Mouse (Mus musculus) E14TG2a.4 (cell line): Measurements from ENCODE around the gene Hspg2.

Experiments used
- H3K27me3 ChIP-seq: 2 replicates; pipeline ENCODE4 v1.6.1; 2014; ENCODE audit warnings: low read length, control low read depth; ENCODE audit not compliant: insufficient read depth
- H3K36me3 ChIP-seq: 2 replicates; pipeline ENCODE4 v1.6.1; 2014; ENCODE audit warnings: low read length, control low read depth; ENCODE audit not compliant: insufficient read depth
- H3K4me1 ChIP-seq: replicated peaks from 2 replicates; pipeline ENCODE4 v1.6.1; 2014; ENCODE audit warnings: low read depth, low read length, control low read depth
- H3K4me3 ChIP-seq: replicated peaks from 2 replicates; pipeline ENCODE4 v1.5.1; 2014; ENCODE audit warnings: mild to moderate bottlenecking, low read length
- H3K9me3 ChIP-seq: 2 replicates; pipeline ENCODE4 v1.6.1; 2014; ENCODE audit warnings: low read length, control low read depth
- CTCF ChIP-seq: conservative IDR thresholded peaks from 2 replicates; pipeline ENCODE4 v1.5.1; 2014; ENCODE audit warnings: low read length
- NANOG ChIP-seq: IDR thresholded peaks from 2 replicates; pipeline ENCODE4 v1.6.1; 2014; ENCODE audit warnings: borderline replicate concordance, low read length, mixed read lengths
- POU5F1 ChIP-seq: IDR thresholded peaks from 2 replicates; pipeline ENCODE4 v1.6.1; 2014; ENCODE audit warnings: low read length, borderline replicate concordance

Gene Hspg2

DNA sequence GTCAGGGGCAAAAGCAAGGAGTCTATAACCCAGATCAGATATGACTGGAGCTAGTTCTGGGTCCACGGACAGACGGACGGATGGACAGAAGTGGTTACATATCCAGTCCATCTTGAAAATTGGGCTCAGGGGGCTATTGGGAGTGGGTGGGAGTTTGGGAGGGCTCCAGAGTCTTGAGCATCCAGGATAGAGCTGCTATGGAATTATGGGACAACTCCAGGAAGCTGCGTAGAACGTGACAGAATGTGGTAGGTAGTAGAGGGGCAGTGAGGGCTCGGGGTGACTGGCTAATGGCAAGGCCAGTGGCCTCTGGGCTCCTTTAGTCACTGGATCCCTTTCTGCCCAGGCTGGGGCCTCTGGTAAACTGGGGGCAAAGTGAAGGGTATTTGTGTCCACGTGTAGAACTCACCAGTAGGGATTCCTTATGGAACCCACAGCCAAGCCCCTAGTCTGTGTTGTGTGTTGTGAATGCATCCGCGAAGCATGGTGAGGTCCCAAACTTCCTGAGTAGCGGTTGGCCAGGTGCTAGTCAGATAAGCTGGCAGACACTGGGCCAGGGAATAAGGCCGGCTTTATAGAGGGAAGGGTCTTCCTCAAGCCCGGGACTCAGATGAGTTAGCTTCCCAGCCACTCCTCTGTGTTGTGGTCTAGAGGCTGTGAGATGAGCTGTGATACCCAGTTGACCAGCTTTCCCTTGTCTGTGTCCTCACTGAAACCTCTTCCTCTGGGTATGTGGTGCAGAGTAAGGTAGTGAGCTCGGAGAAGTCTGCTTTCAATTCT is 6.9 kb downstream of the Hspg2 start:
- H3K27me3 ChIP-seq = no peaks in the 10 kb centered on the region
- no peaks in the 10 kb centered on the region for H3K9me3 ChIP-seq
- peak overlapping the region; percentile 71 for H3K4me3 ChIP-seq
- TF ChIP-seq CTCF (no peak), POU5F1 (no peak), NANOG (no peak)
- H3K36me3 ChIP-seq = peaks cover 41% of the 10 kb centered on the region
- H3K4me1 ChIP-seq = peaks cover 100% of the 10 kb centered on the region

DNA sequence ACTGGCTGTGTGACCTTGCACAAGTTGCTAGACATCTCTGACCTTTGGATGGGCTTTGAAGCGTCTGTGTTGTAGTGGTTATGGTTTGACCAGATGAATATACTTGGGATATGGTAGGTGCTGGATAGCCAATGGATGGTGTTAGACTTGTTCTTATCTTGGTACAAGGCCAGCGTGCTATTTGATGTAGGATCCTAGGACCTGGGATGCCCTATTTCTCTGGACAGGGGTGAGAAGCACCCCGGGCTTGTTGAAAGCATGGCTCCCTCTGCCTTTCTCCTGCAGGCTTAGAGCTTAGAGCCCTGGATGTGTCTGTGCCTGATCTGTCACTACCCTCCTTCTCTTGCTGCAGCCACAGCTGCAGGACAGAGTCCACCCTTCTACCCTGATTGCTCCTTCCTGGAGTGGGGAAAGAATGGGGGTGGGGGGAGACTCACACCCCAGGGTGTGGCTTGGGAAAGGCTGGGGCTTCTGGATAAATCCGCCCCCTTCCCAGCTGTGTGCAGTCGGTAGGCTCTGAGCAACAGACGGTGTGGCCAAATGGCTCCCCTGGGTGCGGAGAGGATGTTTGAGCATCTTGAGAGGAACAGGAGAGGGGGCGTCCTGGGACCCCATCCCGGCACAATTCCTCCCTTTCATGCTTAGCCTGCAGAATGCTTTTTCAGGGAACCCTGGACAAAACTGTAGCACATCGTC is 7.6 kb downstream of the Hspg2 start:
- no peaks in the 10 kb centered on the region for H3K9me3 ChIP-seq
- peak overlapping the region; percentile 71 for H3K4me3 ChIP-seq
- no peaks in the 10 kb centered on the region for H3K27me3 ChIP-seq
- H3K36me3 ChIP-seq = peaks cover 48% of the 10 kb centered on the region
- peaks cover 100% of the 10 kb centered on the region for H3K4me1 ChIP-seq
- no peak for TF ChIP-seq NANOG
- TF ChIP-seq POU5F1 = no peak
- TF ChIP-seq CTCF = no peak

DNA sequence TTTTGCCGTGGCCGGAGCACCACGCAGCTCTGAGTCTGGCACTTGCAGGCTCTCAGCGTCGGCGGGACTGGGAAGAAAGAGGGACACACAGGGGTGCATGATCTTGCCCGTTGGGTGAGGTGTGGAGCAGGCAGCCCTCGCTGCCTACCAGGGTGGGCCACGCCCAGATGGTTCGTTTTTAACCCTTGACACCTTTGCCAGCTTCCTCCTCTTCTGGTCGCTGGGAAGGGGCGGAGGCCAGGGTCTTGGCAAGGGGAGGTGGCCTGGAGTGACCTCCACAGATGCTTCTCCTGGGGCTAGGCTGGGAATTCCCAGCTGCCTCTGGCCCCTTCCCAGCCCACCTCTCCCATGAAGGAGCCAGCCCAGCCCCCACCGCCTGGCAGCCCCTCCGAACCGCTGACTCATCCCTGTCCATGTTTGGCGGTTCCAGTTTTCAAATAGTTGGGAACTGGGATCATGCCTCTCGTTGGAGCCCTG is 8.2 kb downstream of the Hspg2 start:
- H3K4me3 ChIP-seq = peak overlapping the region; percentile 71
- H3K9me3 ChIP-seq = no peaks in the 10 kb centered on the region
- H3K4me1 ChIP-seq = peaks cover 100% of the 10 kb centered on the region
- no peaks in the 10 kb centered on the region for H3K27me3 ChIP-seq
- TF ChIP-seq CTCF = no peak
- no peak for TF ChIP-seq POU5F1
- TF ChIP-seq NANOG = no peak
- peaks cover 53% of the 10 kb centered on the region for H3K36me3 ChIP-seq

DNA sequence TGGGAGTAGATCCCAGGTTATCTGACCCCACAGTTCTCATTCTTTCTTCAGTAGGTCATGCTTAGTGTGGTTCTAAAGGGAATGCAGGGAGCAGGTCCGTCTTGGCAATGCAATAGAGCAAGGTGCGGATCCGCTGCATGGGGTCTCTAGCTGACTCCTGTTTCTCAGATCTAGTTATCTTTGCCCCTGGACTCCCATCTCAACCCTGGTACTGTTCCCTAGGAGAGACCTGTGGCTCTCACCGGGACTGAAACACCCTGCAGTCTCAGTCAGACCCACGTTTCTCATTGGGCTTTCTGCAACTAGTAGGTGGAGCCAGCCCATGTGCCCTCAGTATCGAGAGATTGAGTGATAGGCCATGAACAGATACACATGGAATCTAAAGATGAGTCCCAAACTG is 9.0 kb downstream of the Hspg2 start:
- Histone ChIP-seq H3K36me3 (peaks cover 53% of the 10 kb centered on the region), H3K4me3 (peak overlapping the region; percentile 71)

DNA sequence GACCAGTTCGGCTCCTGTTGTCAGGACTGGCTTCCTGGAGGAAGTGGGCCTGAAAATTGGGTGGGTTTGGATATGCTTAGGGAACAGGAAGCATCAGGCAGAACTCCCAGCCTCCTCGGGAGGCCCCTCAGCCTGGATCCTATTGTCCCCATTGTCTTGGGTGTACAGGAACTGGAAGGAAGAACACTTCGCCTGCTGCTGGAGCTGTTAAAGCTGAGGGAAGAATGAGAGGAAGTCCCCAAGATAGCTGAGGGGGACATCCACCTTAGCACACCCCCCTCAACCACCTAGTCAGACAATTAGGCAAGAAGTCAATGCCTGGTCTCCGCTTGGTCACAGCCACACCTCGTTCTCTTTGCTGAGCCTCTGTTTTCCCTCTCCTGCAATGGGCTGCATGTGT is 9.7 kb downstream of the Hspg2 start:
- Histone ChIP-seq H3K4me3 (peak overlapping the region; percentile 71), H3K27me3 (no peaks in the 10 kb centered on the region), H3K9me3 (no peaks in the 10 kb centered on the region), H3K4me1 (peaks cover 98% of the 10 kb centered on the region), H3K36me3 (peaks cover 50% of the 10 kb centered on the region)
- no peak for TF ChIP-seq NANOG
- no peak for TF ChIP-seq CTCF
- no peak for TF ChIP-seq POU5F1

More for the DNA sequence above, 9.0 kb downstream of the Hspg2 start:
- peaks cover 100% of the 10 kb centered on the region for H3K4me1 ChIP-seq
- TF ChIP-seq CTCF = no peak
- TF ChIP-seq NANOG = no peak
- no peak for TF ChIP-seq POU5F1
- H3K9me3 ChIP-seq = no peaks in the 10 kb centered on the region
- H3K27me3 ChIP-seq = no peaks in the 10 kb centered on the region

DNA sequence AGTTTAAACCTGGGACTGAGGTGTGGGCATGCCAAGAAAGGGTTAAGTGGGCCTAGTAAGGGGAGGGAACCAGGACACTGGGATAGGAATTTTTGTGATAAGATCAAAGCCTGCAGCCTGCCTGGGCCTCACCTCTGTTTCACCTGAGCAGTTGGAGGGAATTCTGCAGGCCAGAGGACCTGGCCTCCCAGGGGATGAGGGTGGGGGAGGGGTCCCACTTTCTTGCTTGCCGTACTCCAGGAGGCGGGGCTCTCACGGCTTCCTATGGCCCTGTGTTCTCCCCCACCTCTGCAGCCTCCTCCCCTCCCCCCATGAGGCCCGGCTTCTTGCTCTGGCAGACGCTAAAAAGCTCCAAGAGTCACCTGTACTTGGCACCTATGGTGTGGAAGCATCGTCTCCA is 11.2 kb downstream of the Hspg2 start:
- no peaks in the 10 kb centered on the region for H3K9me3 ChIP-seq
- H3K4me1 ChIP-seq = peaks cover 98% of the 10 kb centered on the region
- no peaks in the 10 kb centered on the region for H3K27me3 ChIP-seq
- H3K4me3 ChIP-seq = peak overlapping the region; percentile 71
- H3K36me3 ChIP-seq = peaks cover 42% of the 10 kb centered on the region
- TF ChIP-seq NANOG = no peak
- no peak for TF ChIP-seq POU5F1
- no peak for TF ChIP-seq CTCF

DNA sequence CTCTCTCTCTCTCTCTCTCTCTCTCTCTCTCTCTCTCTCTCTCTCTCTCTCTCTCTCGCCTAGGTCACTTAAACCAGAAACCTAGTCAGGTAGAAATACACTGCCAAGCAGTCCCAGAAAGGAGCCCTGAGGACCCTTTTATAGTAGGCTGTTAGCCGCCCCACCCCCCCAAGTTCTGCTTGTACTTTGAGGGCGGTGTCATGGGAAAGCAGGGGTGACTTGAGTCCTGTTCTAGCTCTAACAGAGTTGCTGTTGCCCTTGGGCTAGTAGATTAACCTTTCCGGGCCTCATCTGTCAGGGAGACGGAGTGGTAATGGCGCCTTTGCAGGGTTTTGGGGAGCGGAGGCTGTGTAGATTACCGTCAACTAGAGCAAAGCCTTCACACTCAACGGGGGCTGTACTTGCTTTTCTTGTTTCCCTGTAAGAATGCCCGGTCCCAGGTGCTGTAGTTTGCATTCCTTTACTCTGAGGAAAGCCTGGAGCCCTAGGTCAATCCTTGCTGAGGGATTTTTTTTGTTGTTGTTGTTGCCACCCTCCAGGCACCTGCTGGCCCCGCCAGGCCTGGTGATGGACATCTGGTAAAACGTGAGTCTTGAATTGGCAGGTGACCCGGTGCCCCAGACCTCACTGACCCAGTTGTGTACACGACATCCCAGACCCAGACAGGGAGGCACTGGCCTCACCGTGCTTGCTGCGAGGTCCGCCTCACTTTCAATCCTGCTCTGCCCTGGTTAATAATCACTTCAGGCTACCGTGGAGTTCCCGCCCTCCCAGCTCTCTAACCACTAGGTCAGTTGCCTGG is 11.8 kb downstream of the Hspg2 start:
- H3K4me3 ChIP-seq = peak overlapping the region; percentile 71
- no peaks in the 10 kb centered on the region for H3K9me3 ChIP-seq
- peaks cover 43% of the 10 kb centered on the region for H3K36me3 ChIP-seq
- H3K4me1 ChIP-seq = peaks cover 98% of the 10 kb centered on the region
- TF ChIP-seq CTCF (no peak), POU5F1 (no peak), NANOG (no peak)
- H3K27me3 ChIP-seq = no peaks in the 10 kb centered on the region

DNA sequence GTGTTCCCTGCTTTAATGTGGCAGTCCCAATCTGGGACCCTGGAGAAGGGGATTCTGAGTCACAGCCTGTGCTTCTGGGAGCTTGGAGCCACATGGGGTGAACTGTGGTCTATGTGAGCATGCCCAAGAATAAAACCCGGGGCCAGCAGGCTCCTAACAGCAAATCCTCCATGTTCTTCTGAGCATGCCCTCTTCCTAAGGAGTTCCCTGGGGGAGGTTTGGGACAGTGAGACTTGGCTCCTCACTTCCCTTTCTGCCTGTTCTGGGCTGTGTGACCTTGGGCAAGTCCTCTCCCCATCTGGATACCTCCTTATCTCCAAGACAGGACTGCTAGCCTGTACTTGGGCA is 12.4 kb downstream of the Hspg2 start:
- no peaks in the 10 kb centered on the region for H3K9me3 ChIP-seq
- H3K36me3 ChIP-seq = peaks cover 48% of the 10 kb centered on the region
- peak overlapping the region; percentile 71 for H3K4me3 ChIP-seq
- TF ChIP-seq CTCF (no peak), POU5F1 (no peak), NANOG (no peak)
- no peaks in the 10 kb centered on the region for H3K27me3 ChIP-seq
- peaks cover 98% of the 10 kb centered on the region for H3K4me1 ChIP-seq
